Mouse (Mus musculus): ENCODE results near the gene Btbd6. TPM values are rescaled to one million over a fixed set of nuclear protein-coding genes. Genes with fewer than 3 reads are reported as not detected.

Gene Btbd6
- polyA plus RNA-seq, 1 experiment from 2014 or later, result 32.0 TPM

DNA sequence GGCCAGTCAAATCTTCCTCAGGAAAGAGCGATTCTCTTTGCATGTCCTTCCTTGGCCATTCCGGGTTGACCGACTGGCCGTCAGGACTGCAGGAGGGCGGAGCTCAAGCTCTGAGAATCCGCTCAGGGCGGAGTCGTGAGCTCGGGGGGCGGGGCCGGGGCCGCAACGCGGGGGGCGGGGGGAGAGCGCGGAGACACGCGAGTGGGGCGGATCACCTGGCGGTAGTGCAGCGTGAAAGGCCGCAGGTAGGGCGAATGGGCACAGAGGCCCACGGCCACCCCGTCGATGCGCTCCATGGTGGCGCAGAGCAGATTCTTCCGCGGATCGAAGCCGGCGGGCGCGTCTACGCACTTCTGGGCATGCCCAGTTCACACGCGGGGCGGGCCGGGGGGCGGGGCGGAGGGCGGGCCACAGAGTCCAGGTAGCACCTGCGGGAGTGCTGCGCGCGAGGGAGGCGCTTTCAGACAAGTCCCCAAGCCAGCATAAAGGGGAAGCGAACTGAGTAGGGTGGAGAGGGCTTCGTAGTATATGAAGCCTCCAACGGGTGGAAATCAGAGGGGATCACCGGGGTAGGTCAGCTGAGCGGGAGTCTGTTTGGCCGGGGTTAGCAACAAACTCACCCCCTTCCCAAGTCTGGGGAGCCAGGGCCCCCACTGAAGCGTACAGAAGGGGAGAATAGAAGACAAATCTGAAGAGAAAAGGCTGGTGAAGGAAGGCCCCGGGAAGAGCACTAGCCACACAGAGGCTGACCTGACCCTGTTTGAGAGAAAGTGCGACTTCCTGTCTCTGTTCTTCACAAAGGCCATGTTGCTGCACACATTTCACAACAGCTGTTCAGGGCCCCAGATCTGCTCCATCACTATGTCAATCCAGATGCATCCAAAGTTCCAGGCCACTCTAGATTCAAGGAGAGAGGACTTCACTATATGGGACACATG is 34.2 kb upstream of the Btbd6 start, which contains the start of gene Nudt14:
Nudt14 (minus strand) TSS at position 349 of the 938 bp plus-strand sequence.
- H3K27ac ChIP-seq, result no peak within 1 kb of the TSS
- 3% methylated on average over 54 of the region's 58 CpGs for WGBS
- H3K9me3 ChIP-seq, result no peaks in the 10 kb centered on the region
- no peaks in the 10 kb centered on the region for H3K36me3 ChIP-seq
- ATAC-seq (ENCODE audit: low FRiP score, low read depth), result peak; percentile 81
- no peaks in the 10 kb centered on the region for H3K27me3 ChIP-seq (replicated peaks)
- peaks cover 34% of the 10 kb centered on the region for H3K4me1 ChIP-seq
- H3K4me3 ChIP-seq, result peak within 1 kb of the TSS; percentile 76
- H3K4me2 ChIP-seq (replicated peaks), result peak within 1 kb of the TSS; percentile 72
- peak within 1 kb of the TSS; percentile 76 for H3K9ac ChIP-seq

DNA sequence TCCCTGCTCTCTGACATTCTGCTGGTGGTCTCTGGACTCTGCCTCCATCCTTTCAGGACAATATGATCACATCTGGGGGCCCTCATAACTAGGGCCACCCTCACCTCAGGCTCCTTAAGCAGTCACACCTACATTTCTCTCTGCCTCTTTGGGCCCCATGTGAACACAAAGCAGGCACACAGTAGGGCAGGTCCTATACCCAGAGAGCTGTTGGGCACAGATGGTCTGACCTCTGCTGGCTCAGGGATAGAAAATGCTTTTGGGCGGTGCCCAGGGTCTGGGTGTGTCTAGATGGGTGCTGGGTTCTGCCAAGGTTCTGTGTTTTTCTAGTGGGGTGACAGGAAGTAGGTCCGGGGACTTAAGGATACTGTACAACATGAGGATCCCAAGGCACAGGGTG is 32.6 kb upstream of the Btbd6 start:
- WGBS, result 85% methylated on average over 2 of the region's 2 CpGs
- H3K4me2 ChIP-seq (replicated peaks), result no peak overlapping the region
- H3K4me3 ChIP-seq, result no peak overlapping the region
- H3K9ac ChIP-seq, result no peak overlapping the region
- H3K27me3 ChIP-seq (replicated peaks), result no peaks in the 10 kb centered on the region
- peaks cover 24% of the 10 kb centered on the region for H3K4me1 ChIP-seq
- H3K36me3 ChIP-seq, result no peaks in the 10 kb centered on the region
- H3K9me3 ChIP-seq, result no peaks in the 10 kb centered on the region
- ATAC-seq (ENCODE audit: low FRiP score, low read depth), result no peak
- H3K27ac ChIP-seq, result no peak overlapping the region

DNA sequence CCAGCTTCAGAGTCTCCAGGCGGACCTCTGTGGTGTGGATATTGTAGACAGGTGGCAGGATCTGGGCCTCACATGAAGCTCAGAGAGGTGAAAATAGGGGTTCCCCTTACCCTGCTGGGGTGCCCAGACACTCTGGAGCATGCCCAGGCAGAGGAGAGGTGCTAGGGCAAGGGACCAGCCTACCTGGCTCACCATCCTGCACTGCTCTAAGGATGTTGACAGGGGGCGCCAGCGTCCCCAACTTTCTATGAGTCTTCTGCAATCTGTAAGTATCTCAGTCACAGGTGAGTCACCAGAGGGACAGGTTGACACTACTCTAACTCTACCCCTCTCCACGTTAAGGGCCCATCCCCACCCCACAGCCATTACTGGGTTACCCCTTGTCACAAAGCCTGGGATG is 29.0 kb upstream of the Btbd6 start:
- Histone ChIP-seq H3K9me3 (no peaks in the 10 kb centered on the region), H3K36me3 (no peaks in the 10 kb centered on the region), H3K27ac (no peak overlapping the region), H3K9ac (no peak overlapping the region), H3K4me2 (replicated peaks) (no peak overlapping the region), H3K4me3 (no peak overlapping the region), H3K27me3 (replicated peaks) (no peaks in the 10 kb centered on the region), H3K4me1 (peaks cover 21% of the 10 kb centered on the region)
- 22% methylated on average over 4 of the region's 4 CpGs for WGBS
- ATAC-seq (ENCODE audit: low FRiP score, low read depth), result no peak

DNA sequence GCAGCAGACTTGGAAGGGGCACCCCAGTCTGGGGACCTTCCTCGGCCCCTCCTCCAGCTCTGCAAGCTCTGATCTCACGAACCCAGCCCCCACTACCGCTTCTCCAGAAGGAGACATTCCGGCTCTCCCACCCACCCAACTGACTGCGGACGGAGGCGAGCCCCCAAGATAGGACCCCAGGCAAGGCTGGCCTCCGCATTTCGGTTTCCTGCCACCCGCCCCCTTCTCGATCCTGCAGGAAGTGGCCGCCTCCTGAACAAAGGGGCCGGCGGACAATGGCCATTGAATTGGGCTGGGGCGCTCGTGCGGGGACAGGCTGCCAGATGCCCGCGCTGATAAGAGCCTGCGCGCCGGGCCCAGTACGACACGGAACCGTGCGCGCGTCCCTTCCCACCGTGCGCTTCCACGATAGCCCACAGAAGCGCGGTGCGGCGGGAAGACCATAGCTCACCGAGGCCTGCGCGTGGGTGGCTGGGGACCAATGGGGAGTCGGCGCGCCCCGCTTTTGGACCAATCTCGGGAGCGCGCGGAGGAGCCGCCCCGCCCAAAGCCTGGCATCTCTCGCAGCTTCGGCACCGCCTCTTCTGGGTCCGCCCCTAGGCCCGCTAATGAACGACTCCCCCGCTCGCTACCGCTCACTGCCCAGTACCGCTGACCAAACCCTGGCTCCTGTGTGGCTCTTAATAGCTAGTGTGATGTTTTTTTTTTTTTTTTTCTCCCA is 26.1 kb upstream of the Btbd6 start:
- Histone ChIP-seq H3K9ac (peak overlapping the region; percentile 86), H3K4me1 (peaks cover 18% of the 10 kb centered on the region), H3K4me2 (replicated peaks) (peak overlapping the region; percentile 85), H3K4me3 (peak overlapping the region; percentile 62), H3K27ac (peak overlapping the region; percentile 59), H3K27me3 (replicated peaks) (no peaks in the 10 kb centered on the region; the same call in 1 of the 2 replicates), H3K36me3 (no peaks in the 10 kb centered on the region), H3K9me3 (no peaks in the 10 kb centered on the region)
- ATAC-seq (ENCODE audit: low FRiP score, low read depth), result peak; percentile 84
- under 1% methylated on average over 58 of the region's 58 CpGs for WGBS

DNA sequence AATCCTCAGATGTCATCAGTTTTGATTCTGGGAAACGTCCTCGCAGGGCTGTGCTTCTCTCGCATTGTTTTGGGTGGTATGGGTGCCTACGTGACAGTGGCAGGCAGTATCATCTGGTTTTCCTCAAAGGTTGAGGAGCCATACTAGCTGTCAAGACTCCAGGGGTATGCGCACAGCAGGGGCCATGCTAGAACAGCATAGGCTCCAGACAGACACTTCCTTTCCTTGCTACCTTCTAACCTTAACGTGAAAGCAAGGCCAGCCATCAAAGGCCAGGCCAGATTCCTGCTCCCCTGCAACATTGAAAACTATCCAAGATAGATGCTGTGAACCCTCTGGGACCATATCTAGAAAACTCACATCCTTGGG is 25.5 kb upstream of the Btbd6 start:
- H3K27ac ChIP-seq, result peak overlapping the region; percentile 59
- 6% methylated on average over 6 of the region's 6 CpGs for WGBS
- H3K4me2 ChIP-seq (replicated peaks), result peak overlapping the region; percentile 85
- H3K9ac ChIP-seq, result peak overlapping the region; percentile 86; the same call in 1 of the 2 replicates
- H3K36me3 ChIP-seq, result no peaks in the 10 kb centered on the region
- peaks cover 18% of the 10 kb centered on the region for H3K4me1 ChIP-seq
- no peaks in the 10 kb centered on the region; the same call in 1 of the 2 replicates for H3K27me3 ChIP-seq (replicated peaks)
- H3K4me3 ChIP-seq, result peak overlapping the region; percentile 62
- peak; percentile 20; the same call in 1 of the 2 replicates for ATAC-seq (ENCODE audit: low FRiP score, low read depth)
- H3K9me3 ChIP-seq, result no peaks in the 10 kb centered on the region

DNA sequence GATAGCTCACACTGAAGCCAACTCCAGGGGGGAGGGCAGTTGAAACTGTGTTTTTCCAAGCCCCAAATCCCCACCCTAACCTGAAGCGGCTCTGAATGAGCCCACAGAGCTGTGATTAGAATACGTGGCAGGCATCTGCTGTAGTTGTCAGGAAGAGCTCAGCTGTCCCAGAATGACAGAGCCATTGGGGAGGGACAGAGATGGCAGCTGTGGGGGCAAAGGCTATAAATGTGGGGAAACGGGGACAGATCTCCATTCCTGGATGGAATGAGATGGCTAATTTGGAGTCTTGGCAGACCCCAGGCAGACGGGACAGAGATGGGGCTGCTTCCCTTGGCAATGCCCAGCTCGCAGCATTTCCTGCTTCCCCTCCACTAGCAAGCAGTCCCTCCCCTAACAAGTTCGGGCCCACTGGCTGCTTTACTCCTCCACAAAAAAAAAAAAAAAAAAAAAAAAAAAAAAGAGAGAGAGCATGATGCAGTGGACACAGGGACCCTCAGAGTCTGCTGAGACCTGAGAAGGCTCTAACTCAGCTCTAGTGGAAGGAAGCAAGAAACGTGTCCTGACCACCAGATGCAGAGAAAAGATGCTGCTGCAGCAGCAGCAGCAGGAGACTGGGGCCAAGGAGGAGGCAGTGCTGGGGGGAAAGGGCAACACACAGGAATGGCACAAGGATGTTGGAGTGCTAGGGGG is 25.0 kb upstream of the Btbd6 start:
- 21% methylated on average over 7 of the region's 7 CpGs for WGBS
- Histone ChIP-seq H3K27me3 (replicated peaks) (no peaks in the 10 kb centered on the region; the same call in 1 of the 2 replicates), H3K4me1 (peaks cover 18% of the 10 kb centered on the region), H3K4me3 (no peak overlapping the region), H3K27ac (peak overlapping the region; percentile 59), H3K9me3 (no peaks in the 10 kb centered on the region), H3K36me3 (0 out of 2 replicates have a peak, but pooled peaks cover under 1% of the 10 kb centered on the region), H3K9ac (0 out of 2 replicates have a peak overlapping the region, but pooled peaks have one; percentile 86), H3K4me2 (replicated peaks) (peak overlapping the region; percentile 85)
- ATAC-seq (ENCODE audit: low FRiP score, low read depth), result no peak

DNA sequence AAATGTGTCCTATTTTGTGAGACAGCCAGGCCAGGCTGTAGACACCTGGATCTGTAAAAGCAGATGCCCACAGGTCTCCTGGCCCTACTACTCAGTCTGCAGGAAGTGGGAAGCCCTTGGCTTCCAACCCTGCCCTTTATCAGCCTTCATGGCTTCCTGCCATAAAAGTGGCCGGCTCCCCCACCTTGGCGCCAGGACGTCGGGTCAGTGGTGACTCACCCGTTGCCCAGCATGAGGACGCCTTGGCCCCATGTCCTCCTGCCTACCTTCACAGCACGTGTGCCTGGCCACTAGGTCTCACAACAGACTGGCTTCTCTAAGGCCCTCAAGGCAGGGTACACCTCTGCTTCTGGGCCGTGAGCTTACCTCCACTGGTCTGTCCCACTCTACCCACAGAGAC is 23.8 kb upstream of the Btbd6 start:
- Histone ChIP-seq H3K4me3 (no peak overlapping the region), H3K4me1 (peaks cover 18% of the 10 kb centered on the region), H3K9me3 (no peaks in the 10 kb centered on the region), H3K27ac (no peak overlapping the region), H3K4me2 (replicated peaks) (no peak overlapping the region), H3K27me3 (replicated peaks) (no peaks in the 10 kb centered on the region; the same call in 1 of the 2 replicates), H3K9ac (no peak overlapping the region), H3K36me3 (0 out of 2 replicates have a peak, but pooled peaks cover 4% of the 10 kb centered on the region)
- no peak for ATAC-seq (ENCODE audit: low FRiP score, low read depth)
- WGBS, result 72% methylated on average over 8 of the region's 8 CpGs

DNA sequence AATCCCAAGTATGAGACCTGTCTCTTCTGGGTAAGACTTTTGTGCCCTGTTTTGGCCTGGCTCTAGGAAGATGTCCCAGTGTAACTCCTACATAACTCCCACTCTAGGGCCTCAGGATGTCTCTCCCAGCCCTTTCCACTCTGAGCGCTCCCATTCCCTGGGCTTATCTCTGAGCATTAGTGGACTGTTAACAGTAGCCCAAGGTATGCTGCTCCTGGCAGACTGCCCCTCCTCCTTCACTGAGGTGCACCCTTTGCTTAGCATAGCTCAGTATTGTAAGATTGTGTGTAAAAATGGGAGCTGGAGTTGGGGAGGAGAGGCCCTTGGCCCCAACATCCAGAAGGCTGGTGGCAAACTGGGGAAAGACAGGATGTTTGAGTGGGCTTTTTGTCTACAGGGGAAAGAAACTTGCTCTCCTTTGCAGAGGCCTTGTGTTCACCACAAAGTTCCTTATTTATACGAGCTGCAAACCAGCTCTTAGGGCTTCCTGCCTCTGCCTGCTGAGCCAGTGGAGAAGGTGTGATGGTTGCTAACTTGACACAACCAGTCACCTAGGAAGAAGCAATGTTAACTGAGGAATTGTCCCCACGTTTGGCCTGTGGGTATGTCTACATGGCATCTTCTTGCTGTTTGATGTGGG is 23.2 kb upstream of the Btbd6 start:
- 76% methylated on average over 3 of the region's 3 CpGs for WGBS
- Histone ChIP-seq H3K36me3 (0 out of 2 replicates have a peak, but pooled peaks cover 7% of the 10 kb centered on the region), H3K4me1 (peaks cover 18% of the 10 kb centered on the region), H3K9me3 (no peaks in the 10 kb centered on the region), H3K4me2 (replicated peaks) (no peak overlapping the region), H3K4me3 (no peak overlapping the region), H3K27ac (no peak overlapping the region), H3K27me3 (replicated peaks) (no peaks in the 10 kb centered on the region; the same call in 1 of the 2 replicates), H3K9ac (no peak overlapping the region)
- no peak for ATAC-seq (ENCODE audit: low FRiP score, low read depth)

DNA sequence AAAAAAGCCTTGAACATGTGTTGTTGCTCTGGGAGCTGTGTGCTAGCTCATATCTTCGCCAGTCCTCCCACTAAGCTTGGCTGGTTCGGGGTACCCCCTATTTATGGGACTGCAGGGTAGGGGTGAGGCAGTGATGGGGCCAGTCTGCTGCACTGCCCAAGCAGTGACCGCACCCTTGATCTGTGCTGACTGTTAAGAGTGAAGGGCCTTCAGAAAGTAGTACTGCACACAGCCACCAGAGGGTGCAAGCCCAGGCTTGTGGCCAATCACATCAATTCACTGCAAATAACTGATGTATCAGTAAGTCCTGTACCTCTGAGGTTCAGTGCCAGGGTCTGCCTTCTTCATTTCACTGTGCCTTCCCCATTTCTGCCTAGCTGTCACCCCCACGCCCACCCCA is 20.5 kb upstream of the Btbd6 start:
- peak; percentile 38; the same call in 1 of the 2 replicates for ATAC-seq (ENCODE audit: low FRiP score, low read depth)
- H3K4me2 ChIP-seq (replicated peaks), result no peak overlapping the region
- no peak overlapping the region for H3K9ac ChIP-seq
- peaks cover 22% of the 10 kb centered on the region for H3K36me3 ChIP-seq
- no peaks in the 10 kb centered on the region for H3K9me3 ChIP-seq
- no peaks in the 10 kb centered on the region; the same call in 1 of the 2 replicates for H3K27me3 ChIP-seq (replicated peaks)
- peaks cover 7% of the 10 kb centered on the region for H3K4me1 ChIP-seq
- WGBS, result 39% methylated on average over 4 of the region's 4 CpGs
- no peak overlapping the region for H3K27ac ChIP-seq
- H3K4me3 ChIP-seq, result no peak overlapping the region

DNA sequence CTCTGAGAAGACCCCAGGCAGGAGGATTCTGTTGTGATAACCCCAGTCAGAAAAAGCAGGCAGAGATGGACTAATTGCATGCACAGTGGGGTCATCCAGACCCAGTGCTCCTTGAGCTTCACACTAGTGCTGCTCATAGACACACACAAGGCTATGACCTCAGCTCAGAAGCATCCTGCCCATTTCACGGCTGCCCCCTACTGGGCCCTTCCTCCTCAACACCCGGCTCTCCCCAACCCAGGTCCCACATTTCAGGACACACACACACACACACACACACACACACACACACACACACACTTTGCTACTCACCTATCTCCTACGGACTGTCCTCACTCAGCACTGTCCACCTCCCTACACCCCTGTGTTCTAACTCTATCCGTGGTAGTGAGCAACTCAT is 18.0 kb upstream of the Btbd6 start:
- 41% methylated on average over 4 of the region's 4 CpGs for WGBS
- Histone ChIP-seq H3K36me3 (peaks cover 47% of the 10 kb centered on the region), H3K4me2 (replicated peaks) (no peak overlapping the region), H3K27ac (no peak overlapping the region), H3K4me3 (no peak overlapping the region), H3K9ac (no peak overlapping the region), H3K4me1 (no peaks in the 10 kb centered on the region), H3K9me3 (no peaks in the 10 kb centered on the region), H3K27me3 (replicated peaks) (no peaks in the 10 kb centered on the region)
- no peak for ATAC-seq (ENCODE audit: low FRiP score, low read depth)

DNA sequence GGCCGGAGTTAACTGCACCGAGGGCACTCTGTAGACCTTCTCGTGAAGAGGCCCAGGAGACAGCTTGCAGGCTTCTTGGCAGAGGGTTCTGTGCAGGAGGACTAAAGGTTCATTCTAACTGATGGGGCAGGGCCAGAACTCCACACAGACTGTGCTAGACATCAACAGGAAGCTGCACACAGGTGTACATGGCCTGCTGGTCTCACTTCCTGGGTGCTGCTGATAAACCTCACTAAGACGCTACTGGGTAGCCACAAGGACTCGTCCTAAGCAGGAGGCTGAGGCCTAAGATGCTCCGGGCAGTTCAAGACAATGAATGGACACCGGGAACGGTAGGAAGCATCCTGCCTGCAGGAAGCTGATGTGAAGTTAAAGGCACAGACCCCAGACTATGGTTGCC is 16.9 kb upstream of the Btbd6 start:
- ATAC-seq (ENCODE audit: low FRiP score, low read depth), result no peak
- H3K4me3 ChIP-seq, result no peak overlapping the region
- peaks cover 59% of the 10 kb centered on the region for H3K36me3 ChIP-seq
- no peak overlapping the region for H3K9ac ChIP-seq
- no peaks in the 10 kb centered on the region for H3K27me3 ChIP-seq (replicated peaks)
- no peak overlapping the region for H3K27ac ChIP-seq
- H3K4me1 ChIP-seq, result no peaks in the 10 kb centered on the region
- no peaks in the 10 kb centered on the region for H3K9me3 ChIP-seq
- 88% methylated on average over 8 of the region's 8 CpGs for WGBS
- H3K4me2 ChIP-seq (replicated peaks), result no peak overlapping the region

All from neural tube, embryonic 12.5 days (tissue).